Mouse (Mus musculus) T-cell, adult 2 months (primary cell): Measurements from ENCODE around the gene Cldn13.
"Not testable (repeated sequence)": the region's sequence is repeated elsewhere in the genome, so short reads cannot be mapped to it uniquely, and the experiment has no call there.

Source experiments
- DNase-seq: peaks from one replicate; pipeline ENCODE4 v3.0.0; 2022; ENCODE audit warnings: low spot score

The Cldn13 gene

GRCm38 (mm10) chr5:134933686-134934085 is 18.4 kb upstream of the Cldn13 start:
- DNase-seq = not testable (repeated sequence)

- DNase-seq = peak; percentile 81
Observed at GRCm38 (mm10) chr5:134933281-134933680, 18.0 kb upstream of the Cldn13 start.

GRCm38 (mm10) chr5:134932903-134933276 is 17.6 kb upstream of the Cldn13 start:
- peak; percentile 72 for DNase-seq

- DNase-seq = peak; percentile 89
Observed at GRCm38 (mm10) chr5:134932179-134932902, 17.0 kb upstream of the Cldn13 start, which contains the start of gene Mettl27. Gene Mettl27, plus strand, starts transcription at chr5:134932368.

GRCm38 (mm10) chr5:134929988-134930387 is 14.7 kb upstream of the Cldn13 start:
- no peak for DNase-seq

- DNase-seq = no peak
Observed at GRCm38 (mm10) chr5:134926726-134927125, 11.4 kb upstream of the Cldn13 start.

- no peak for DNase-seq
Observed at GRCm38 (mm10) chr5:134923141-134923540, 7.8 kb upstream of the Cldn13 start.

GRCm38 (mm10) chr5:134921106-134921505 is 5.8 kb upstream of the Cldn13 start:
- no peak for DNase-seq

GRCm38 (mm10) chr5:134920106-134920687 is 4.9 kb upstream of the Cldn13 start:
- DNase-seq = no peak

- no peak for DNase-seq
Observed at GRCm38 (mm10) chr5:134919097-134919496, 3.8 kb upstream of the Cldn13 start.

GRCm38 (mm10) chr5:134918071-134918832 is 2.9 kb upstream of the Cldn13 start:
- DNase-seq = peak; percentile 55

- DNase-seq = no peak
Observed at GRCm38 (mm10) chr5:134914510-134914909, 816 bp downstream of the Cldn13 start.

- no peak for DNase-seq
Observed at GRCm38 (mm10) chr5:134913753-134914152, 1.6 kb downstream of the Cldn13 start.

- DNase-seq = no peak
Observed at GRCm38 (mm10) chr5:134913352-134913751, 2.0 kb downstream of the Cldn13 start.

GRCm38 (mm10) chr5:134911901-134912300 is 3.4 kb downstream of the Cldn13 start:
- DNase-seq = no peak

GRCm38 (mm10) chr5:134907135-134907534 is 8.2 kb downstream of the Cldn13 start:
- peak; percentile 83 for DNase-seq

GRCm38 (mm10) chr5:134906633-134907032 is 8.7 kb downstream of the Cldn13 start, which contains the start of gene Tmem270:
Gene Tmem270, minus strand, starts transcription at chr5:134906733.
- no peak for DNase-seq

- no peak for DNase-seq
Observed at GRCm38 (mm10) chr5:134901644-134902027, 13.7 kb downstream of the Cldn13 start.

- DNase-seq = no peak
Observed at GRCm38 (mm10) chr5:134901012-134901643, 14.2 kb downstream of the Cldn13 start.

- DNase-seq = no peak
Observed at GRCm38 (mm10) chr5:134897596-134897995, 17.7 kb downstream of the Cldn13 start.

GRCm38 (mm10) chr5:134896965-134897364 is 18.4 kb downstream of the Cldn13 start:
- DNase-seq = no peak

- DNase-seq = no peak
Observed at GRCm38 (mm10) chr5:134895291-134895690, 20.0 kb downstream of the Cldn13 start.
